Mouse (Mus musculus): Measurements from ENCODE around the gene Ankmy1. TPM values are rescaled to one million over a fixed set of nuclear protein-coding genes. Genes with fewer than 3 reads are reported as not detected.

Gene Ankmy1
- polyA plus RNA-seq, 1 experiment from 2014 or later, result 0.68 TPM

DNA sequence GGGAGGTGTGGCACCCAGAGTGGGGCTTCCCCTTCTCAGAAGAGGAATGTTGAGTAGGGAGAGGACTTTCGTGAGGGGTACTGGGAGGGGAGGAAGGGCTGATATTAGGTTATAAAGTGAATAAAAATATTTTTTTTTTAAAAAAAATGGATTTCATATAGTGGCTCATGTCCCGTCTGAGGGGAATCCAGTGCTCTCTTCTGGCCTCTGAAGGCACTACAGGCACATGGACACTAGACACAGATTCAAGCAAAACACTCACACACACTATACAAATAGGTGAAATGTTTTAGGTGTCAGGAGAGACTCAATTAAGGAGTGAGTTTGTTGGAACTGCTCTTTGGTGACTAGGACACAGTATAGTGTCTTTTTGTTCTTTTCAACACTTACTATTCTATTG is 33.3 kb upstream of the Ankmy1 start:
- Histone ChIP-seq H3K27me3 (replicated peaks; ENCODE audit: control insufficient read depth, insufficient read depth, low read length) (no peaks in the 10 kb centered on the region), H3K4me2 (ENCODE audit: low read depth, low read length) (peak overlapping the region; percentile 57), H3K27ac (replicated peaks; ENCODE audit: low read depth, low read length) (no peak overlapping the region), H3K9ac (ENCODE audit: low read depth, low read length) (peak overlapping the region; percentile 83), H3K4me3 (ENCODE audit: low read depth, low read length) (peak overlapping the region; percentile 87; the same call in 1 of the 2 replicates), H3K36me3 (ENCODE audit: control insufficient read depth, insufficient read depth, low read length) (peaks cover 34% of the 10 kb centered on the region), H3K4me1 (ENCODE audit: control insufficient read depth, insufficient read depth, low read length) (0 out of 2 replicates have a peak, but pooled peaks cover 14% of the 10 kb centered on the region), H3K9me3 (ENCODE audit: control insufficient read depth, low read length) (peaks cover 15% of the 10 kb centered on the region; the same call in 1 of the 2 replicates)
- ATAC-seq (ENCODE audit: low read depth) (no peak), DNase-seq (ENCODE audit: low spot score) (no peak)
- WGBS, result 72% methylated on average over 2 of the region's 2 CpGs

- Histone ChIP-seq H3K4me3 (ENCODE audit: low read depth, low read length) (peak overlapping the region; percentile 87), H3K4me1 (ENCODE audit: control insufficient read depth, insufficient read depth, low read length) (0 out of 2 replicates have a peak, but pooled peaks cover 14% of the 10 kb centered on the region), H3K4me2 (ENCODE audit: low read depth, low read length) (peak overlapping the region; percentile 57), H3K9ac (ENCODE audit: low read depth, low read length) (peak overlapping the region; percentile 83), H3K36me3 (ENCODE audit: control insufficient read depth, insufficient read depth, low read length) (peaks cover 29% of the 10 kb centered on the region), H3K27me3 (replicated peaks; ENCODE audit: control insufficient read depth, insufficient read depth, low read length) (no peaks in the 10 kb centered on the region), H3K9me3 (ENCODE audit: control insufficient read depth, low read length) (peaks cover 15% of the 10 kb centered on the region; the same call in 1 of the 2 replicates), H3K27ac (replicated peaks; ENCODE audit: low read depth, low read length) (peak overlapping the region; percentile 97; the same call in 1 of the 2 replicates)
- 13% methylated on average over 10 of the region's 10 CpGs for WGBS
- peak; percentile 35 for DNase-seq (ENCODE audit: low spot score)
- no peak for ATAC-seq (ENCODE audit: low read depth)
Observed at GRCm38 (mm10) chr1:92935054-92935962, 32.6 kb upstream of the Ankmy1 start.

DNA sequence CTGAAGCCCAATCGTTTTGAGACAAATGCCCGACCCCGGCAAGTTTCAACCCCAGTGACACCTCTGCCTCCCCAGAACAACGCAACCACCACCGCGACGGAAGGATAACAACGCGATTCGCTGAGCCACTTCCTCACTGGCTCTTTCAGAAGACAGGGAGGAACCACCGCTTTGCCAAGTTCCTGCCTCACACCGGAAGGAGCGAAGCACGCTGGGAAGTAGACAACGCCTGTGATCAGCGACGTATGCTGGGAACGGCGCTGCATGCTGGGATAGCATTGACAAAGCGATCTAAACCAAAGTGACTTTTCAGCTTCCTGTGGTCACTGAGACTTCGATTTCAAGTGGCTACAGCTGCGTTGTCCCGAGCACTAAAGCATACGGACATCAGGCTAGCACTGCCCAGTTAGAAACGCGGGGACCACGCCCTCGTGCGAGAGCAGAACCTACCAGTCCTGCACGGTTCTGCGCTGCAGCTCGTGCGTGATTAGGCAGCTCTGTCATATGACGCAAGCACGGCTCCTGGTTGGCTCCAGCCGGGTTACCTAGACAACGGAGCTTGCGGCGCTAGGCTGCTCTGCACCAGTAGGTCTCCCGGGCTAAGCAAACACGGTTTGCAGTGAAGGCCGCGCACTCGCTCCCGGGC is 31.6 kb upstream of the Ankmy1 start, which contains the start of gene Capn10:
TSS of gene Capn10 (plus strand) at position 195 of the 646 bp plus-strand sequence.
- Histone ChIP-seq H3K9me3 (ENCODE audit: control insufficient read depth, low read length) (peaks cover 15% of the 10 kb centered on the region; the same call in 1 of the 2 replicates), H3K9ac (ENCODE audit: low read depth, low read length) (peak within 1 kb of the TSS; percentile 83), H3K4me2 (ENCODE audit: low read depth, low read length) (peak within 1 kb of the TSS; percentile 57), H3K36me3 (ENCODE audit: control insufficient read depth, insufficient read depth, low read length) (peaks cover 20% of the 10 kb centered on the region), H3K27me3 (replicated peaks; ENCODE audit: control insufficient read depth, insufficient read depth, low read length) (no peaks in the 10 kb centered on the region), H3K27ac (replicated peaks; ENCODE audit: low read depth, low read length) (peak within 1 kb of the TSS; percentile 97), H3K4me1 (ENCODE audit: control insufficient read depth, insufficient read depth, low read length) (0 out of 2 replicates have a peak, but pooled peaks cover 14% of the 10 kb centered on the region), H3K4me3 (ENCODE audit: low read depth, low read length) (peak within 1 kb of the TSS; percentile 87)
- ATAC-seq (ENCODE audit: low read depth) (peak; percentile 100), DNase-seq (ENCODE audit: low spot score) (peak; percentile 99)
- under 1% methylated on average over 45 of the region's 45 CpGs for WGBS

GRCm38 (mm10) chr1:92933611-92934010 is 30.9 kb upstream of the Ankmy1 start:
- H3K4me3 ChIP-seq (ENCODE audit: low read depth, low read length), result peak overlapping the region; percentile 87
- peaks cover 13% of the 10 kb centered on the region; the same call in 1 of the 2 replicates for H3K36me3 ChIP-seq (ENCODE audit: control insufficient read depth, insufficient read depth, low read length)
- H3K4me1 ChIP-seq (ENCODE audit: control insufficient read depth, insufficient read depth, low read length), result 0 out of 2 replicates have a peak, but pooled peaks cover 14% of the 10 kb centered on the region
- peak overlapping the region; percentile 83 for H3K9ac ChIP-seq (ENCODE audit: low read depth, low read length)
- no peaks in the 10 kb centered on the region for H3K27me3 ChIP-seq (replicated peaks; ENCODE audit: control insufficient read depth, insufficient read depth, low read length)
- WGBS, result 81% methylated on average over 4 of the region's 4 CpGs
- DNase-seq (ENCODE audit: low spot score), result no peak
- H3K27ac ChIP-seq (replicated peaks; ENCODE audit: low read depth, low read length), result peak overlapping the region; percentile 97
- H3K9me3 ChIP-seq (ENCODE audit: control insufficient read depth, low read length), result peaks cover 15% of the 10 kb centered on the region; the same call in 1 of the 2 replicates
- no peak for ATAC-seq (ENCODE audit: low read depth)
- peak overlapping the region; percentile 57 for H3K4me2 ChIP-seq (ENCODE audit: low read depth, low read length)

- DNase-seq (ENCODE audit: low spot score) (no peak), ATAC-seq (ENCODE audit: low read depth) (no peak)
- H3K27me3 ChIP-seq (replicated peaks; ENCODE audit: control insufficient read depth, insufficient read depth, low read length), result no peaks in the 10 kb centered on the region
- no peak overlapping the region for H3K4me2 ChIP-seq (ENCODE audit: low read depth, low read length)
- 25% methylated on average over 1 of the region's 1 CpGs for WGBS
- no peak overlapping the region for H3K4me3 ChIP-seq (ENCODE audit: low read depth, low read length)
- H3K9ac ChIP-seq (ENCODE audit: low read depth, low read length), result no peak overlapping the region
- peaks cover 15% of the 10 kb centered on the region; the same call in 1 of the 2 replicates for H3K9me3 ChIP-seq (ENCODE audit: control insufficient read depth, low read length)
- H3K36me3 ChIP-seq (ENCODE audit: control insufficient read depth, insufficient read depth, low read length), result no peaks in the 10 kb centered on the region
- H3K27ac ChIP-seq (replicated peaks; ENCODE audit: low read depth, low read length), result no peak overlapping the region
- 0 out of 2 replicates have a peak, but pooled peaks cover 6% of the 10 kb centered on the region for H3K4me1 ChIP-seq (ENCODE audit: control insufficient read depth, insufficient read depth, low read length)
Observed at GRCm38 (mm10) chr1:92930171-92930706, 27.5 kb upstream of the Ankmy1 start.

- Histone ChIP-seq H3K9ac (ENCODE audit: low read depth, low read length) (no peak overlapping the region), H3K4me3 (ENCODE audit: low read depth, low read length) (no peak overlapping the region), H3K27ac (replicated peaks; ENCODE audit: low read depth, low read length) (no peak overlapping the region), H3K4me2 (ENCODE audit: low read depth, low read length) (no peak overlapping the region), H3K27me3 (replicated peaks; ENCODE audit: control insufficient read depth, insufficient read depth, low read length) (no peaks in the 10 kb centered on the region), H3K36me3 (ENCODE audit: control insufficient read depth, insufficient read depth, low read length) (peaks cover 48% of the 10 kb centered on the region), H3K9me3 (ENCODE audit: control insufficient read depth, low read length) (no peaks in the 10 kb centered on the region), H3K4me1 (ENCODE audit: control insufficient read depth, insufficient read depth, low read length) (no peaks in the 10 kb centered on the region)
- no peak for ATAC-seq (ENCODE audit: low read depth)
- no peak for DNase-seq (ENCODE audit: low spot score)
- WGBS, result 87% methylated on average over 4 of the region's 4 CpGs
Observed at GRCm38 (mm10) chr1:92921496-92921895, 18.8 kb upstream of the Ankmy1 start.

DNA sequence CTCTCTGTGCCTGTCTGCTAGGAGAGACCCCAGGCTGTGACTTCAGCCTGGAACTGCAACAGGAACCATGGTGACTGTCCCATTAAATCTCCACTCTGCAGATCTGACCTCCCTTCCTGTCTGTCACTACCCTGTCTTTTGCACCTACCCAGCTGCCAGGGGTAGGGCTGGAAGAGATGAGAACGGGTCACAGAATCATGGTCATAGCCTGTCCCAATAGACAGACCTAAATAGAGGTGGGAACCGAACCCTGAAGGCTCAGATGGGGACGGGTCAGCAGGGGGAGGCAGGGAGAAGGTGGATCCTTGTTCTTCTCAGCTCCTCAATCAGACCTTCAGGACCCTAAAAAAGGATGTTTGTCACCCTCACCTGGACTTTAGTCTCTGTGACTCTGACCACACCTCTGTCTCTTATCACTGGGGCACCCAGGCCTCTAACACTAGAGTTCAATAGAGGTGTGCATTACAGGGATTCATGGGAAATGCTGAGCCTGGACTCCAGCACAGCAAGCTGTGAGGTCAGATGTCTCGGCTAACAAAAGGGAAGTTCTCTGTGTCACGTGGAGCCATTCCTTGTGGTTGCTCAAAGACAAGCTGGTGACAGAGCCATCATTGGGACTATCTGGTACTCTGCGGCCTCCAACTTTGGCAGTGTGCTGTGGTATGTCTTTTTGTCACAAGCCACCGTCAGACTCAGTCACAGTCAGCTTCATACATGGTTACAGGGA is 17.9 kb upstream of the Ankmy1 start:
- no peak overlapping the region for H3K4me3 ChIP-seq (ENCODE audit: low read depth, low read length)
- no peaks in the 10 kb centered on the region for H3K9me3 ChIP-seq (ENCODE audit: control insufficient read depth, low read length)
- no peaks in the 10 kb centered on the region for H3K4me1 ChIP-seq (ENCODE audit: control insufficient read depth, insufficient read depth, low read length)
- 84% methylated on average over 7 of the region's 7 CpGs for WGBS
- no peak for DNase-seq (ENCODE audit: low spot score)
- no peak overlapping the region for H3K4me2 ChIP-seq (ENCODE audit: low read depth, low read length)
- H3K27me3 ChIP-seq (replicated peaks; ENCODE audit: control insufficient read depth, insufficient read depth, low read length), result no peaks in the 10 kb centered on the region
- H3K9ac ChIP-seq (ENCODE audit: low read depth, low read length), result no peak overlapping the region
- H3K36me3 ChIP-seq (ENCODE audit: control insufficient read depth, insufficient read depth, low read length), result peaks cover 56% of the 10 kb centered on the region
- H3K27ac ChIP-seq (replicated peaks; ENCODE audit: low read depth, low read length), result no peak overlapping the region
- ATAC-seq (ENCODE audit: low read depth), result no peak

GRCm38 (mm10) chr1:92919775-92920174 is 17.1 kb upstream of the Ankmy1 start:
- ATAC-seq (ENCODE audit: low read depth) (no peak), DNase-seq (ENCODE audit: low spot score) (no peak)
- Histone ChIP-seq H3K9ac (ENCODE audit: low read depth, low read length) (no peak overlapping the region), H3K4me2 (ENCODE audit: low read depth, low read length) (no peak overlapping the region), H3K36me3 (ENCODE audit: control insufficient read depth, insufficient read depth, low read length) (peaks cover 65% of the 10 kb centered on the region), H3K9me3 (ENCODE audit: control insufficient read depth, low read length) (no peaks in the 10 kb centered on the region), H3K27me3 (replicated peaks; ENCODE audit: control insufficient read depth, insufficient read depth, low read length) (no peaks in the 10 kb centered on the region), H3K27ac (replicated peaks; ENCODE audit: low read depth, low read length) (no peak overlapping the region), H3K4me1 (ENCODE audit: control insufficient read depth, insufficient read depth, low read length) (no peaks in the 10 kb centered on the region), H3K4me3 (ENCODE audit: low read depth, low read length) (no peak overlapping the region)
- 83% methylated on average over 12 of the region's 12 CpGs for WGBS

Data from embryonic facial prominence, embryonic 14.5 days (tissue).